8 mouse cellular contexts compared by ENCODE assay signal in genomic region chr9:105053147-105053557, GRCm38 (mm10). TPM values are rescaled to one million over a fixed set of nuclear protein-coding genes. Genes with fewer than 3 reads are reported as not detected.
A peak's percentile ranks its signal among the peaks of the same experiment; 100 is the strongest.
DNase-seq lines count a peak whose midpoint lies in the region; ATAC-seq lines count a peak whose summit lies in the region.

Gene Mrpl3 (plus strand): TSS chr9:105053239.

- peaks cover 11% of the 10 kb centered on the region for H3K4me1 ChIP-seq in hindbrain, embryonic 16.5 days (ENCODE audit: control insufficient read depth, insufficient read depth, low read depth, low read length)

- peak within 1 kb of the TSS; percentile 99 for H3K9ac ChIP-seq in hindbrain, embryonic 16.5 days (ENCODE audit: low read depth, low read length)

- H3K9me3 ChIP-seq in hindbrain, embryonic 16.5 days (ENCODE audit: control insufficient read depth, low read length): no peaks in the 10 kb centered on the region

- WGBS in hindbrain, embryonic 16.5 days: under 1% methylated on average over 31 of the region's 31 CpGs
- under 1% methylated on average over 26 of the region's 31 CpGs for WGBS in macrophage (ENCODE audit: missing documents)

- H3K79me2 ChIP-seq in macrophage (ENCODE audit: inconsistent target): peaks cover 19% of the 10 kb centered on the region

- peak; percentile 72 for ATAC-seq in hindbrain, embryonic 16.5 days

- H3K4me2 ChIP-seq in hindbrain, embryonic 16.5 days (ENCODE audit: low read length): peak within 1 kb of the TSS; percentile 88

- H3K4me3 ChIP-seq in hindbrain, embryonic 16.5 days (ENCODE audit: low read length): peak within 1 kb of the TSS; percentile 100
- H3K4me3 ChIP-seq in macrophage (ENCODE audit: inconsistent target): peak within 1 kb of the TSS; percentile 91

- peak within 1 kb of the TSS; percentile 77 for H3K27ac ChIP-seq in hindbrain, embryonic 16.5 days (ENCODE audit: low read depth, low read length)
- peak within 1 kb of the TSS; percentile 38 for H3K27ac ChIP-seq in macrophage

- H3K36me3 ChIP-seq in hindbrain, embryonic 16.5 days (ENCODE audit: control insufficient read depth, insufficient read depth, low read length): peaks cover 18% of the 10 kb centered on the region
- peaks cover 36% of the 10 kb centered on the region for H3K36me3 ChIP-seq in macrophage (ENCODE audit: inconsistent target)

- DNase-seq in T-cell, adult 2 months (ENCODE audit: low spot score): peak; percentile 81
- peak; percentile 83 to 93 for DNase-seq in cerebellum, postnatal 36 days
- DNase-seq in gastrocnemius, adult 18-20 months (ENCODE audit: low spot score): peak; percentile 87
- peak; percentile 80 to 84 for DNase-seq in left cerebral cortex, adult 18-20 months (ENCODE audit: low spot score in 2 of 2)
- peak; percentile 82 for DNase-seq in right cerebral cortex, adult 18-20 months
- DNase-seq in urinary bladder, postnatal 10 days (ENCODE audit: low spot score): peak; percentile 57

- no peaks in the 10 kb centered on the region for H3K27me3 ChIP-seq in hindbrain, embryonic 16.5 days (replicated peaks; ENCODE audit: control insufficient read depth, insufficient read depth, low read length)

RNA-seq across cellular contexts. Expression of gene Mrpl3, which starts in this region (rescaled TPM):
- 10 to 100 TPM; 75.1 to 76.0 TPM for total RNA-seq in gastrocnemius, adult 18-20 months (2021)
- polyA plus RNA-seq in hindbrain, embryonic 16.5 days (2015; fragmentation: Nextera tagmentation; extraction: Ambion mirVana): 82.0 and 86.9 TPM in 2 replicates
- total RNA-seq in left cerebral cortex, adult 18-20 months (2021): 10 to 100 TPM; 79.0 to 92.6 TPM
- 100 to 1,000 TPM in 6 of 26 experiments, 10 to 100 TPM in 20; 23.8 to 123 (median 70.5) TPM for total RNA-seq in macrophage (2018; cell fraction: chromatin; rRNA removed)
- 10 to 100 TPM; 41.5 to 86.0 (median 53.6) TPM for total RNA-seq in macrophage (2018; cell fraction: cytosol; rRNA removed)
- total RNA-seq in macrophage (2018; cell fraction: nucleus; rRNA removed): 10 to 100 TPM; 19.7 to 75.0 (median 49.6) TPM
- 45.6 to 84.1 TPM (median 48.3 TPM) in 3 replicates for polyA plus RNA-seq in macrophage (2018)

Comparison
In these comparisons a context has a peak if more than half of its experiments do, and no peak if none do; other contexts are left out.
1. Peak in every context shown above with its lines: DNase-seq, ATAC-seq, H3K4me3 ChIP-seq and H3K27ac ChIP-seq.